Mouse (Mus musculus): ENCODE data around the gene Cks2. TPM values are rescaled to one million over a fixed set of nuclear protein-coding genes. Genes with fewer than 3 reads are reported as not detected.

Gene Cks2
- polyA plus RNA-seq, 1 experiment = 95.1 TPM

- Histone ChIP-seq H3K4me2 (ENCODE audit: low read depth) (peak overlapping the region; percentile 18), H3ac (ENCODE audit: control insufficient read depth, insufficient read length) (no peak overlapping the region), H3K36me3 (ENCODE audit: control insufficient read depth, insufficient read depth) (no peaks in the 10 kb centered on the region), H3K79me2 (ENCODE audit: control insufficient read depth, insufficient read depth) (no peaks in the 10 kb centered on the region), H3K27me3 (ENCODE audit: control insufficient read depth, insufficient read depth, insufficient read length) (no peaks in the 10 kb centered on the region), H3K4me3 (no peak overlapping the region)
- TF ChIP-seq USF1 (IDR thresholded peaks at IDR 0.05; ENCODE audit: low read depth) = no peak
- TF ChIP-seq TCF3 (IDR thresholded peaks at IDR 0.05; ENCODE audit: insufficient read length, low read depth) = no peak
- TF ChIP-seq MYOD1 (IDR thresholded peaks at IDR 0.05; ENCODE audit: control insufficient read depth in 1 of 3, insufficient read length in 2 of 3, low read depth in 2 of 3) = no peak
- TF ChIP-seq TCF12 (IDR thresholded peaks at IDR 0.05; ENCODE audit: insufficient read depth, poor library complexity, severe bottlenecking) = no peak
- TF ChIP-seq MYOG (IDR thresholded peaks at IDR 0.05; ENCODE audit: control insufficient read depth in 1 of 3, insufficient read depth in 1 of 3, insufficient read length in 2 of 3, low read depth in 2 of 3) = no peak
Observed at GRCm38 (mm10) chr13:51617861-51618260, 27.2 kb upstream of the Cks2 start.

GRCm38 (mm10) chr13:51618602-51619001 lies 26.4 kb upstream of the Cks2 start:
- Histone ChIP-seq H3ac (ENCODE audit: control insufficient read depth, insufficient read length) (no peak overlapping the region), H3K4me2 (ENCODE audit: low read depth) (no peak overlapping the region), H3K27me3 (ENCODE audit: control insufficient read depth, insufficient read depth, insufficient read length) (no peaks in the 10 kb centered on the region), H3K79me2 (ENCODE audit: control insufficient read depth, insufficient read depth) (no peaks in the 10 kb centered on the region), H3K36me3 (ENCODE audit: control insufficient read depth, insufficient read depth) (no peaks in the 10 kb centered on the region), H3K4me3 (no peak overlapping the region)
- TF ChIP-seq MAX (IDR thresholded peaks at IDR 0.05; ENCODE audit: low read depth) = no peak
- TF ChIP-seq POLR2A (IDR thresholded peaks at IDR 0.05; ENCODE audit: insufficient read length, low read depth) = no peak
- TF ChIP-seq TCF3 (IDR thresholded peaks at IDR 0.05; ENCODE audit: insufficient read length, low read depth) = no peak
- no peak for TF ChIP-seq USF1 (IDR thresholded peaks at IDR 0.05; ENCODE audit: low read depth)
- no peak for TF ChIP-seq CEBPB (IDR thresholded peaks at IDR 0.05; ENCODE audit: insufficient read depth, poor library complexity, severe bottlenecking)
- no peak for TF ChIP-seq TCF12 (IDR thresholded peaks at IDR 0.05; ENCODE audit: insufficient read depth, poor library complexity, severe bottlenecking)
- TF ChIP-seq SRF (IDR thresholded peaks at IDR 0.05; ENCODE audit: control insufficient read depth, insufficient read length, low read depth) = no peak
- TF ChIP-seq REST (IDR thresholded peaks at IDR 0.05; ENCODE audit: insufficient read depth, insufficient read length) = no peak
- TF ChIP-seq MYOG (IDR thresholded peaks at IDR 0.05; ENCODE audit: control insufficient read depth in 1 of 3, insufficient read depth in 1 of 3, insufficient read length in 2 of 3, low read depth in 2 of 3) = no peak

- H3K27me3 ChIP-seq (ENCODE audit: control insufficient read depth, insufficient read depth, insufficient read length) = peaks cover 5% of the 10 kb centered on the region
- H3K36me3 ChIP-seq (ENCODE audit: control insufficient read depth, insufficient read depth) = no peaks in the 10 kb centered on the region
- no peak overlapping the region for H3K4me3 ChIP-seq
- no peak for TF ChIP-seq USF1 (IDR thresholded peaks at IDR 0.05; ENCODE audit: low read depth)
- no peak for TF ChIP-seq TCF12 (IDR thresholded peaks at IDR 0.05; ENCODE audit: insufficient read depth, poor library complexity, severe bottlenecking)
- no peak for TF ChIP-seq MYOD1 (IDR thresholded peaks at IDR 0.05; ENCODE audit: control insufficient read depth in 1 of 3, insufficient read length in 2 of 3, low read depth in 2 of 3)
- no peak for TF ChIP-seq REST (IDR thresholded peaks at IDR 0.05; ENCODE audit: insufficient read depth, insufficient read length)
- TF ChIP-seq MYOG (IDR thresholded peaks at IDR 0.05; ENCODE audit: control insufficient read depth in 1 of 3, insufficient read depth in 1 of 3, insufficient read length in 2 of 3, low read depth in 2 of 3) = no peak
- TF ChIP-seq POLR2AphosphoS2 (IDR thresholded peaks at IDR 0.05; ENCODE audit: insufficient read length, low read depth) = no peak
- TF ChIP-seq SRF (IDR thresholded peaks at IDR 0.05; ENCODE audit: control insufficient read depth, insufficient read length, low read depth) = no peak
- no peak for TF ChIP-seq CEBPB (IDR thresholded peaks at IDR 0.05; ENCODE audit: insufficient read depth, poor library complexity, severe bottlenecking)
- no peak for TF ChIP-seq POLR2A (IDR thresholded peaks at IDR 0.05; ENCODE audit: insufficient read length, low read depth)
- TF ChIP-seq E2F4 (IDR thresholded peaks at IDR 0.05; ENCODE audit: insufficient read depth) = no peak
- no peaks in the 10 kb centered on the region for H3K79me2 ChIP-seq (ENCODE audit: control insufficient read depth, insufficient read depth)
- no peak overlapping the region for H3K4me2 ChIP-seq (ENCODE audit: low read depth)
- no peak overlapping the region for H3ac ChIP-seq (ENCODE audit: control insufficient read depth, insufficient read length)
Observed at GRCm38 (mm10) chr13:51622626-51623025, 22.4 kb upstream of the Cks2 start.

GRCm38 (mm10) chr13:51623678-51624077 lies 21.4 kb upstream of the Cks2 start:
- Histone ChIP-seq H3K36me3 (ENCODE audit: control insufficient read depth, insufficient read depth) (no peaks in the 10 kb centered on the region), H3K27me3 (ENCODE audit: control insufficient read depth, insufficient read depth, insufficient read length) (peaks cover 5% of the 10 kb centered on the region), H3K4me3 (no peak overlapping the region), H3ac (ENCODE audit: control insufficient read depth, insufficient read length) (no peak overlapping the region), H3K4me2 (ENCODE audit: low read depth) (no peak overlapping the region), H3K79me2 (ENCODE audit: control insufficient read depth, insufficient read depth) (no peaks in the 10 kb centered on the region)
- TF ChIP-seq SRF (IDR thresholded peaks at IDR 0.05; ENCODE audit: control insufficient read depth, insufficient read length, low read depth) = no peak
- TF ChIP-seq USF1 (IDR thresholded peaks at IDR 0.05; ENCODE audit: low read depth) = no peak

- no peak overlapping the region for H3K4me2 ChIP-seq (ENCODE audit: low read depth)
- no peak overlapping the region for H3K4me3 ChIP-seq
Observed at GRCm38 (mm10) chr13:51628273-51628848, 16.7 kb upstream of the Cks2 start.

More at GRCm38 (mm10) chr13:51628273-51628848, 16.7 kb upstream of the Cks2 start:
- Histone ChIP-seq H3ac (ENCODE audit: control insufficient read depth, insufficient read length) (no peak overlapping the region), H3K79me2 (ENCODE audit: control insufficient read depth, insufficient read depth) (no peaks in the 10 kb centered on the region), H3K27me3 (ENCODE audit: control insufficient read depth, insufficient read depth, insufficient read length) (peaks cover 5% of the 10 kb centered on the region), H3K36me3 (ENCODE audit: control insufficient read depth, insufficient read depth) (no peaks in the 10 kb centered on the region)
- TF ChIP-seq USF1 (IDR thresholded peaks at IDR 0.05; ENCODE audit: low read depth) (no peak), POLR2A (IDR thresholded peaks at IDR 0.05; ENCODE audit: insufficient read length, low read depth) (no peak), SRF (IDR thresholded peaks at IDR 0.05; ENCODE audit: control insufficient read depth, insufficient read length, low read depth) (no peak), CEBPB (IDR thresholded peaks at IDR 0.05; ENCODE audit: insufficient read depth, poor library complexity, severe bottlenecking) (no peak), MYOG (IDR thresholded peaks at IDR 0.05; ENCODE audit: control insufficient read depth in 1 of 3, insufficient read depth in 1 of 3, insufficient read length in 2 of 3, low read depth in 2 of 3) (no peak), REST (IDR thresholded peaks at IDR 0.05; ENCODE audit: insufficient read depth, insufficient read length) (no peak), POLR2AphosphoS2 (IDR thresholded peaks at IDR 0.05; ENCODE audit: insufficient read length, low read depth) (no peak), TCF12 (IDR thresholded peaks at IDR 0.05; ENCODE audit: insufficient read depth, poor library complexity, severe bottlenecking) (no peak), MAX (IDR thresholded peaks at IDR 0.05; ENCODE audit: low read depth) (no peak), MYOD1 (IDR thresholded peaks at IDR 0.05; ENCODE audit: control insufficient read depth in 1 of 3, insufficient read length in 2 of 3, low read depth in 2 of 3) (no peak), TCF3 (IDR thresholded peaks at IDR 0.05; ENCODE audit: insufficient read length, low read depth) (no peak), E2F4 (IDR thresholded peaks at IDR 0.05; ENCODE audit: insufficient read depth) (no peak)

Measured in myocyte (in vitro differentiated cells).